Mouse (Mus musculus): ENCODE results near the gene Dot1l. TPM values are rescaled to one million over a fixed set of nuclear protein-coding genes. Genes with fewer than 3 reads are reported as not detected.
A peak's percentile ranks its signal among the peaks of the same experiment; 100 is the strongest.

Gene Dot1l
- polyA plus RNA-seq, 1 experiment from 2014 or later = 17.3 TPM

DNA sequence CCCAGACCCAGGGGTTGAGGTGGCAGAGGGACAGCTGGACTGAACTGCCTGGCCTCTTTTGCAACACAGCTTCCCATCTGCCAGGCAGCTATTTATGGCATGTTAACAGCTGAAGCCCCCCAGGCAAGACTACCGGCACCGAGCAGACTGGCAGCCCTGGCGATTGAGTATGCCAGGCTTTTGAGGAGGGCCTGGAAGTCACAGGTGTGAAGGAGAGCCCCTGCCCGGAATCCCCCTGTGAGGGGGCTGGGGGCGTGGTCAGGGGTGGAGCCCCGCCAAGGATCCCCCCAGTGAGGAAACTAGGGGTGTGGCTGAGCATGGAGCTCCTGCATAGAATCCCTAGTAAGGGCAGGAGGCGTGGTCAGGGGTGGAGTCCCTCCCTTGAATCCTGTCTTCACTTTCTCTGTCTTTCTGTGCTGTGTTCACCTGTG lies 82.0 kb downstream of the Dot1l start:
- H3K36me3 ChIP-seq (ENCODE audit: insufficient read depth, low read length) = no peaks in the 10 kb centered on the region
- H3K4me1 ChIP-seq (ENCODE audit: insufficient read depth, low read length) = no peaks in the 10 kb centered on the region
- 46% methylated on average over 7 of the region's 7 CpGs for WGBS
- peaks cover 34% of the 10 kb centered on the region for H3K27me3 ChIP-seq (ENCODE audit: insufficient read depth, low read length)
- ATAC-seq (ENCODE audit: low FRiP score, low TSS enrichment) = no peak
- H3K4me2 ChIP-seq (replicated peaks; ENCODE audit: low read depth, low read length) = no peak overlapping the region
- H3K27ac ChIP-seq (ENCODE audit: low read length) = no peak overlapping the region
- no peak overlapping the region for H3K4me3 ChIP-seq (ENCODE audit: low read length)
- no peak overlapping the region for H3K9ac ChIP-seq (replicated peaks; ENCODE audit: low read length)
- H3K9me3 ChIP-seq (ENCODE audit: low read length) = peaks cover 16% of the 10 kb centered on the region; the same call in 1 of the 2 replicates

- Histone ChIP-seq H3K27ac (ENCODE audit: low read length) (no peak overlapping the region), H3K4me2 (replicated peaks; ENCODE audit: low read depth, low read length) (no peak overlapping the region), H3K27me3 (ENCODE audit: insufficient read depth, low read length) (peaks cover 41% of the 10 kb centered on the region), H3K9ac (replicated peaks; ENCODE audit: low read length) (no peak overlapping the region), H3K4me3 (ENCODE audit: low read length) (no peak overlapping the region), H3K9me3 (ENCODE audit: low read length) (peaks cover 16% of the 10 kb centered on the region; the same call in 1 of the 2 replicates), H3K36me3 (ENCODE audit: insufficient read depth, low read length) (no peaks in the 10 kb centered on the region), H3K4me1 (ENCODE audit: insufficient read depth, low read length) (no peaks in the 10 kb centered on the region)
- WGBS = 21% methylated on average over 2 of the region's 2 CpGs
- no peak for ATAC-seq (ENCODE audit: low FRiP score, low TSS enrichment)
Observed at GRCm38 (mm10) chr10:80837827-80838226, 82.8 kb downstream of the Dot1l start.

GRCm38 (mm10) chr10:80838346-80838912 lies 83.4 kb downstream of the Dot1l start:
- no peak for ATAC-seq (ENCODE audit: low FRiP score, low TSS enrichment)

GRCm38 (mm10) chr10:80839848-80840247 lies 84.8 kb downstream of the Dot1l start:
- Histone ChIP-seq H3K9me3 (ENCODE audit: low read length) (0 out of 2 replicates have a peak, but pooled peaks cover 9% of the 10 kb centered on the region), H3K4me2 (replicated peaks; ENCODE audit: low read depth, low read length) (no peak overlapping the region), H3K9ac (replicated peaks; ENCODE audit: low read length) (no peak overlapping the region), H3K27ac (ENCODE audit: low read length) (no peak overlapping the region), H3K4me3 (ENCODE audit: low read length) (no peak overlapping the region), H3K36me3 (ENCODE audit: insufficient read depth, low read length) (no peaks in the 10 kb centered on the region), H3K27me3 (ENCODE audit: insufficient read depth, low read length) (peaks cover 46% of the 10 kb centered on the region), H3K4me1 (ENCODE audit: insufficient read depth, low read length) (peaks cover 11% of the 10 kb centered on the region; the same call in 1 of the 2 replicates)
- ATAC-seq (ENCODE audit: low FRiP score, low TSS enrichment) = no peak
- WGBS = 56% methylated on average over 6 of the region's 6 CpGs

More at GRCm38 (mm10) chr10:80838346-80838912, 83.4 kb downstream of the Dot1l start:
- WGBS = 71% methylated on average over 2 of the region's 2 CpGs
- Histone ChIP-seq H3K9me3 (ENCODE audit: low read length) (peaks cover 16% of the 10 kb centered on the region; the same call in 1 of the 2 replicates), H3K9ac (replicated peaks; ENCODE audit: low read length) (no peak overlapping the region), H3K27me3 (ENCODE audit: insufficient read depth, low read length) (peaks cover 44% of the 10 kb centered on the region), H3K27ac (ENCODE audit: low read length) (no peak overlapping the region), H3K4me1 (ENCODE audit: insufficient read depth, low read length) (peaks cover 2% of the 10 kb centered on the region; the same call in 1 of the 2 replicates), H3K36me3 (ENCODE audit: insufficient read depth, low read length) (no peaks in the 10 kb centered on the region), H3K4me2 (replicated peaks; ENCODE audit: low read depth, low read length) (no peak overlapping the region), H3K4me3 (ENCODE audit: low read length) (no peak overlapping the region)

DNA sequence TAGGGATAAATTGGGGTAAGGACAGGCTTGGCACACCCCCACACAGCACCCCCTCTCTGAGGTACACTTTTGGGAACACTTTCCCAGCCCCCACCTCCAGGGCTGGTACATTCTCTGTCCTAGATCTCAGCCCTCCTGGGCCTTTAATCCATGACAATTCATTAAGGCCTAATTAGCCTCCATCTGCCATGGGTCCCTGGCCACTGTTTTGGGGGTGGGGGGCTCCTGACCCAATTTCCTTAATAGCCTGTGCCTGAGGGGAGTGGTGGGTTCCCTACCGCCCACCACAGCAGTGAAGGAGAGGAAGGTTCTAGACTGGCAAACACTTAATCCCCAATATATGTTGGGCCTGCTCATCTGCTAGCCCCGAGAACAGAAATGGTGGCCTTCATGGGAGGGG lies 86.7 kb downstream of the Dot1l start:
- peaks cover 11% of the 10 kb centered on the region; the same call in 1 of the 2 replicates for H3K4me1 ChIP-seq (ENCODE audit: insufficient read depth, low read length)
- no peak overlapping the region for H3K27ac ChIP-seq (ENCODE audit: low read length)
- H3K36me3 ChIP-seq (ENCODE audit: insufficient read depth, low read length) = no peaks in the 10 kb centered on the region
- no peaks in the 10 kb centered on the region for H3K9me3 ChIP-seq (ENCODE audit: low read length)
- no peak overlapping the region for H3K9ac ChIP-seq (replicated peaks; ENCODE audit: low read length)
- no peak for ATAC-seq (ENCODE audit: low FRiP score, low TSS enrichment)
- H3K4me3 ChIP-seq (ENCODE audit: low read length) = no peak overlapping the region
- H3K27me3 ChIP-seq (ENCODE audit: insufficient read depth, low read length) = peaks cover 37% of the 10 kb centered on the region
- WGBS = 84% methylated on average over 2 of the region's 2 CpGs
- no peak overlapping the region for H3K4me2 ChIP-seq (replicated peaks; ENCODE audit: low read depth, low read length)

GRCm38 (mm10) chr10:80842334-80842733 lies 87.3 kb downstream of the Dot1l start:
- H3K27ac ChIP-seq (ENCODE audit: low read length) = no peak overlapping the region
- 80% methylated on average over 15 of the region's 15 CpGs for WGBS
- H3K9ac ChIP-seq (replicated peaks; ENCODE audit: low read length) = no peak overlapping the region
- H3K27me3 ChIP-seq (ENCODE audit: insufficient read depth, low read length) = peaks cover 37% of the 10 kb centered on the region
- ATAC-seq (ENCODE audit: low FRiP score, low TSS enrichment) = no peak
- no peaks in the 10 kb centered on the region for H3K9me3 ChIP-seq (ENCODE audit: low read length)
- H3K4me1 ChIP-seq (ENCODE audit: insufficient read depth, low read length) = peaks cover 11% of the 10 kb centered on the region; the same call in 1 of the 2 replicates
- no peaks in the 10 kb centered on the region for H3K36me3 ChIP-seq (ENCODE audit: insufficient read depth, low read length)
- no peak overlapping the region for H3K4me2 ChIP-seq (replicated peaks; ENCODE audit: low read depth, low read length)
- H3K4me3 ChIP-seq (ENCODE audit: low read length) = no peak overlapping the region

DNA sequence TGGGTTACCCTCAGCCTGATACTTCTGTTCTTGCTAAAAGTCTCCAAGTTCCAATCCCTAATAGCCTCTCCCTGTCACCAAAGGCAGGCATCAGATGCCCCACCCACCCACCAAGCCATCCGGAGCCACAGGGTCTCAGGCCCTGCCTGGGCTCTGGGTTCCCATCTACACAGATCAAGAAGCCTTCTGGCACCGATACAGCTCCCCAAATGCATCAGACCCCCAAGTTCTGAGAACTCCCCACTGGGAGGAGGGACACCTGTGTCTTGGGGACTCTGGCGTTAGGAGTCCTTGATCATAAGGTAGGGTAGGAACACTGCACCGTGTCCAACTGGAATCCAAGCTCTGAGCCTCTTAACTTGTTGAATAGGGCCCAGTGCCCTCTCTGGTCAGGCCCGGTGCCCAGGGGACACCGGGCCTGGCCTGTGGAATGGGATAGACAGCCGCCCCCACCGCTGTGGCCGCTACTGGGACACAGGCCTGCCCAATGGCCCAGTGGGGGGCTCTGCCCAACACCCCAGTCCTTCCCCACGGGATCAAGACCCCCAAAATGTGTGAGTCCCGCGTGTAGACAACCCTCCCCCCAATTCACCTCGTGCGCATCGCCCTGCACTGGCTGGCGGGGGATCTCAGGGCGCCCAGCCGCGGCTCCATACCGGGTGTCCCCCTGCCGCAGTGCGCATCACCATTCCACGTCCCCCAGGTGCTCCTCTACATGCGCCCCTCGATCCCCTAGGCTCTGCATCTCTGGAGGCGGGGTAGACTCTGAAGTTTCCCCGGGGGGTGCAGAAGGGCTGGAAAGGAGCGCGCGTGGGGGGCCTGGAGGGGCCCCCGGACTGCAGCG lies 88.3 kb downstream of the Dot1l start:
- Histone ChIP-seq H3K4me2 (replicated peaks; ENCODE audit: low read depth, low read length) (peak overlapping the region; percentile 63), H3K27me3 (ENCODE audit: insufficient read depth, low read length) (peaks cover 37% of the 10 kb centered on the region), H3K4me3 (ENCODE audit: low read length) (peak overlapping the region; percentile 46), H3K9me3 (ENCODE audit: low read length) (no peaks in the 10 kb centered on the region), H3K27ac (ENCODE audit: low read length) (no peak overlapping the region), H3K9ac (replicated peaks; ENCODE audit: low read length) (peak overlapping the region; percentile 61), H3K4me1 (ENCODE audit: insufficient read depth, low read length) (peaks cover 11% of the 10 kb centered on the region; the same call in 1 of the 2 replicates), H3K36me3 (ENCODE audit: insufficient read depth, low read length) (no peaks in the 10 kb centered on the region)
- 10% methylated on average over 32 of the region's 32 CpGs for WGBS
- ATAC-seq (ENCODE audit: low FRiP score, low TSS enrichment) = no peak

GRCm38 (mm10) chr10:80843931-80844547 lies 89.0 kb downstream of the Dot1l start, which contains the start of gene Lingo3:
Lingo3 (minus strand) TSS chr10:80844039.
- H3K27me3 ChIP-seq (ENCODE audit: insufficient read depth, low read length) = peaks cover 37% of the 10 kb centered on the region
- no peak for ATAC-seq (ENCODE audit: low FRiP score, low TSS enrichment)
- H3K4me2 ChIP-seq (replicated peaks; ENCODE audit: low read depth, low read length) = peak within 1 kb of the TSS; percentile 63
- H3K4me3 ChIP-seq (ENCODE audit: low read length) = peak within 1 kb of the TSS; percentile 46
- WGBS = 4% methylated on average over 51 of the region's 51 CpGs
- H3K9ac ChIP-seq (replicated peaks; ENCODE audit: low read length) = peak within 1 kb of the TSS; percentile 61
- H3K36me3 ChIP-seq (ENCODE audit: insufficient read depth, low read length) = no peaks in the 10 kb centered on the region
- H3K27ac ChIP-seq (ENCODE audit: low read length) = no peak within 1 kb of the TSS
- H3K9me3 ChIP-seq (ENCODE audit: low read length) = no peaks in the 10 kb centered on the region
- H3K4me1 ChIP-seq (ENCODE audit: insufficient read depth, low read length) = peaks cover 11% of the 10 kb centered on the region; the same call in 1 of the 2 replicates

Data from kidney, embryonic 16.5 days (tissue).